Mouse (Mus musculus): ENCODE data around the gene Trpm1.

- TF ChIP-seq EP300 (IDR thresholded peaks at IDR 0.05; ENCODE audit: insufficient read depth, low read depth, low read length) (no peak), POLR2A (IDR thresholded peaks at IDR 0.05; ENCODE audit: insufficient read depth, low read length) (no peak)
Observed at GRCm38 (mm10) chr7:64265502-64266279, 112.1 kb downstream of the Trpm1 start.
